Mouse (Mus musculus): Measurements from ENCODE around the gene Tspan14. TPM values are rescaled to one million over a fixed set of nuclear protein-coding genes. Genes with fewer than 3 reads are reported as not detected.

Tspan14 gene
- polyA plus RNA-seq, 1 experiment = 41.2 TPM

- Histone ChIP-seq H3K27ac (ENCODE audit: control insufficient read depth, insufficient read depth, low read depth, low read length, poor library complexity) (peak overlapping the region; percentile 98), H3K4me3 (replicated peaks; ENCODE audit: control insufficient read depth, low read depth, low read length) (peak overlapping the region; percentile 84), H3K4me1 (ENCODE audit: control insufficient read depth, insufficient read depth, low read length) (peaks cover 11% of the 10 kb centered on the region)
- under 1% methylated on average over 59 of the region's 62 CpGs for WGBS
- peak; percentile 14; the same call in 1 of the 2 replicates for TF ChIP-seq POLR2A (IDR thresholded peaks at IDR 0.05; ENCODE audit: borderline replicate concordance, control insufficient read depth, low read depth, low read length)
- no peak for TF ChIP-seq CTCF (IDR thresholded peaks at IDR 0.05; ENCODE audit: control insufficient read depth, insufficient read depth, low read length)
Measured at GRCm38 (mm10) chr14:40966862-40967597, 423 bp upstream of the Tspan14 start.

GRCm38 (mm10) chr14:40965507-40966356 is 875 bp downstream of the Tspan14 start:
- peak overlapping the region; percentile 68 for H3K4me3 ChIP-seq (replicated peaks; ENCODE audit: control insufficient read depth, low read depth, low read length)
- no peak for TF ChIP-seq CTCF (IDR thresholded peaks at IDR 0.05; ENCODE audit: control insufficient read depth, insufficient read depth, low read length)
- TF ChIP-seq POLR2A (IDR thresholded peaks at IDR 0.05; ENCODE audit: borderline replicate concordance, control insufficient read depth, low read depth, low read length) = no peak
- WGBS = under 1% methylated on average over 15 of the region's 15 CpGs
- H3K27ac ChIP-seq (ENCODE audit: control insufficient read depth, insufficient read depth, low read depth, low read length, poor library complexity) = peak overlapping the region; percentile 98
- peaks cover 11% of the 10 kb centered on the region for H3K4me1 ChIP-seq (ENCODE audit: control insufficient read depth, insufficient read depth, low read length)

- TF ChIP-seq POLR2A (IDR thresholded peaks at IDR 0.05; ENCODE audit: borderline replicate concordance, control insufficient read depth, low read depth, low read length) (no peak), CTCF (IDR thresholded peaks at IDR 0.05; ENCODE audit: control insufficient read depth, insufficient read depth, low read length) (no peak)
Measured at GRCm38 (mm10) chr14:40964881-40965280, 1.7 kb downstream of the Tspan14 start.

GRCm38 (mm10) chr14:40964214-40964610 is 2.4 kb downstream of the Tspan14 start:
- WGBS = 66% methylated on average over 3 of the region's 3 CpGs
- Histone ChIP-seq H3K27ac (ENCODE audit: control insufficient read depth, insufficient read depth, low read depth, low read length, poor library complexity) (no peak overlapping the region), H3K4me1 (ENCODE audit: control insufficient read depth, insufficient read depth, low read length) (peaks cover 18% of the 10 kb centered on the region), H3K4me3 (replicated peaks; ENCODE audit: control insufficient read depth, low read depth, low read length) (no peak overlapping the region)
- TF ChIP-seq POLR2A (IDR thresholded peaks at IDR 0.05; ENCODE audit: borderline replicate concordance, control insufficient read depth, low read depth, low read length) (no peak), CTCF (IDR thresholded peaks at IDR 0.05; ENCODE audit: control insufficient read depth, insufficient read depth, low read length) (no peak)

More at GRCm38 (mm10) chr14:40964881-40965280, 1.7 kb downstream of the Tspan14 start:
- Histone ChIP-seq H3K4me1 (ENCODE audit: control insufficient read depth, insufficient read depth, low read length) (peaks cover 13% of the 10 kb centered on the region), H3K27ac (ENCODE audit: control insufficient read depth, insufficient read depth, low read depth, low read length, poor library complexity) (no peak overlapping the region; the same call in 1 of the 2 replicates), H3K4me3 (replicated peaks; ENCODE audit: control insufficient read depth, low read depth, low read length) (peak overlapping the region; percentile 38)

- 19% methylated on average over 3 of the region's 3 CpGs for WGBS
- TF ChIP-seq CTCF (IDR thresholded peaks at IDR 0.05; ENCODE audit: control insufficient read depth, insufficient read depth, low read length) (no peak), POLR2A (IDR thresholded peaks at IDR 0.05; ENCODE audit: borderline replicate concordance, control insufficient read depth, low read depth, low read length) (no peak)
- Histone ChIP-seq H3K27ac (ENCODE audit: control insufficient read depth, insufficient read depth, low read depth, low read length, poor library complexity) (peak overlapping the region; percentile 50; the same call in 1 of the 2 replicates), H3K4me1 (ENCODE audit: control insufficient read depth, insufficient read depth, low read length) (peaks cover 20% of the 10 kb centered on the region), H3K4me3 (replicated peaks; ENCODE audit: control insufficient read depth, low read depth, low read length) (peak overlapping the region; percentile 18)
Measured at GRCm38 (mm10) chr14:40963501-40964213, 3.0 kb downstream of the Tspan14 start.

GRCm38 (mm10) chr14:40962365-40963290 is 4.0 kb downstream of the Tspan14 start:
- H3K27ac ChIP-seq (ENCODE audit: control insufficient read depth, insufficient read depth, low read depth, low read length, poor library complexity) = peak overlapping the region; percentile 52; the same call in 1 of the 2 replicates
- no peak overlapping the region for H3K4me3 ChIP-seq (replicated peaks; ENCODE audit: control insufficient read depth, low read depth, low read length)
- peaks cover 23% of the 10 kb centered on the region for H3K4me1 ChIP-seq (ENCODE audit: control insufficient read depth, insufficient read depth, low read length)
- no peak for TF ChIP-seq CTCF (IDR thresholded peaks at IDR 0.05; ENCODE audit: control insufficient read depth, insufficient read depth, low read length)
- TF ChIP-seq POLR2A (IDR thresholded peaks at IDR 0.05; ENCODE audit: borderline replicate concordance, control insufficient read depth, low read depth, low read length) = no peak
- WGBS = 40% methylated on average over 11 of the region's 11 CpGs

GRCm38 (mm10) chr14:40960237-40960636 is 6.4 kb downstream of the Tspan14 start:
- TF ChIP-seq CTCF (IDR thresholded peaks at IDR 0.05; ENCODE audit: control insufficient read depth, insufficient read depth, low read length) (no peak), POLR2A (IDR thresholded peaks at IDR 0.05; ENCODE audit: borderline replicate concordance, control insufficient read depth, low read depth, low read length) (no peak)
- peak overlapping the region; percentile 3; the same call in 1 of the 2 replicates for H3K27ac ChIP-seq (ENCODE audit: control insufficient read depth, insufficient read depth, low read depth, low read length, poor library complexity)

More at GRCm38 (mm10) chr14:40960237-40960636, 6.4 kb downstream of the Tspan14 start:
- H3K4me3 ChIP-seq (replicated peaks; ENCODE audit: control insufficient read depth, low read depth, low read length) = no peak overlapping the region
- peaks cover 38% of the 10 kb centered on the region for H3K4me1 ChIP-seq (ENCODE audit: control insufficient read depth, insufficient read depth, low read length)
- WGBS = 23% methylated on average over 4 of the region's 4 CpGs

Data from bone marrow, adult 2 months (tissue).